Mouse (Mus musculus) spleen, postnatal 10 days (tissue): ENCODE measurements around the gene Zfp212.

ENCODE experiments used
- DNase-seq, 2 experiments: peaks; one replicate each; pipeline ENCODE4 v3.0.0; 2021 to 2022; ENCODE audit warnings: low spot score in 2 of 2

Zfp212 gene

DNA sequence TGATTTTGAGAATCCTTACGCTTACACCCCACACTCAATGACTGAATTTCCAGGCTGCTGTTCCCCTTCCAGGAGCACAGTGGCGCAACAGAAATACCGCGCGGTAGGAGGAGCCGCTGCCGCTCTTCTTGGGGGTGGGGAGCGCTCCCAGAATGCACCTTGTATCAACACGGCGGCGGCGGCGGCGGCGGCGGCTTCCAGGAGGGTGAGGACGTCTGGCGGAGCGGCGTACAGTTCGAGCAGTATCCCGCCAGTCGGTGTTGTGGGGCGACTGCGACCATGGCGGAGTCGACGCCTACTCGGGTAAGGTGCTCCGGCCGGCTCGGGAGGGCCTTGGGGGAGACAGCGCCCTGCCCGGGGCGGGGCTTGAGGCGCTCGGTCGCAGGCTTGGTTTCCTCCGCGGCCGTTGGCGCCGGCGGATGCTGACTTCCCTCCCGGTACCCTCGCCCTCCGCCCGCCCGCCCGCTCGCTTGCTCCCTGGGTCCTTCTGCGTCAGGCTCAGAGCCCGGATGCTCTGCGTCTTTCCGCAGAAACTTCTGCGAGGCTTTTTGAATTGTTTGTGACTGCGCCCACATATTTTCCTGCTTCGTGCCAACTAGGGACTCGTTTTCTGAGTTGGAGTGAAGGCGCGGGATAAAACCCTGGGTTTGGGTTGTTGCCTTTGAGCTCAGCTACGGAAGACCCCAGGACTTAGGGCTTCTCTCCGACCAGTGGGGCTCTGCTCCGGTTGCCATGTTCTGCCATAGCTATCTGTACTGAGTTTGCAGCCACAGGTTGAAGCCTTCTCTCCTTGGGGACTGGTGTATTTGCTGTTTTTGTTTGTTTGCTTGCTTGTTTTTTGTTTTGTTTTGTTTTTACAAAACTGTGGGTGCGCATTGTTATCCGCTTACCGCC is at the start of gene Zfp212:
TSS of gene Zfp212 (plus strand) at position 30 of the 894 bp plus-strand sequence.
- DNase-seq, result peak; percentile 88 to 91

DNA sequence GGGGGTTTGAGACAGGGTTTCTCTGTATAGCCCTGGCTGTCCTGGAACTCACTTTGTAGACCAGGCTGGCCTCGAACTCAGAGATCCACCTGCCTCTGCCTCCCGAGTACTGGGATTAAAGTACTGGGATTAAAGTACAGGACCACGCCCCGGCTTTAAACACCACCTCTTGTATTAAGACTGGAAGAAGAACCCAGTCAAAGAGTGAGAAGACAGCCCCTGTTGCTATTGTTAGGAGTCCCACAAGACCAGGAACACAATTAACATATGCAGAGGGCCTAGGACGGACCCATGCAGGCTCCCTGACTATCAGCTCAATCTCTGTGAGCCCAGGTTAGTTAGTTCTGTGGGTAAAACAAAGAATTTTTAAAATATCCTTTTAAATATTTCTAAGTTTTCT is 48.0 kb upstream of the Zfp212 start:
- no peak for DNase-seq

DNA sequence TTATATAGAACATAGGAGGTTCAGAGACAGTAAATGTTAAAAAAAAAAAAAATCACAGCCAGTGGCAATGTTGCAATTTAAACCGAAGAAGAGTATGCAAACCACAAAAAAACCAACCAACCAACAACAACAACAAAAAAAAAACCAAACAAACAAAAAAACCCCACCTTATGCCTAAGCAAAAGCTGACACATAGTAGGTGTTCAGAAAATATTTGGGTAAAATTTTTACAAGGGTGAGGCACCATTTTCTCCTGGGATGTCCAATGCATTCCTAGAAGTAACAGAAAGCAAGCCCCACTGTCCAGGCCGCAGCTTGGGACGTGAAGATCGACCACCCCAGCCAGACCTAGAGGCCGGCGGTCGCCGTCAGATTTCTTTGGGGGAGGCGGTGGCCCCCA is 43.2 kb upstream of the Zfp212 start, which contains the start of gene Zfp282:
TSS of gene Zfp282 (plus strand) at position 147 of the 400 bp plus-strand sequence.
- no peak for DNase-seq

DNA sequence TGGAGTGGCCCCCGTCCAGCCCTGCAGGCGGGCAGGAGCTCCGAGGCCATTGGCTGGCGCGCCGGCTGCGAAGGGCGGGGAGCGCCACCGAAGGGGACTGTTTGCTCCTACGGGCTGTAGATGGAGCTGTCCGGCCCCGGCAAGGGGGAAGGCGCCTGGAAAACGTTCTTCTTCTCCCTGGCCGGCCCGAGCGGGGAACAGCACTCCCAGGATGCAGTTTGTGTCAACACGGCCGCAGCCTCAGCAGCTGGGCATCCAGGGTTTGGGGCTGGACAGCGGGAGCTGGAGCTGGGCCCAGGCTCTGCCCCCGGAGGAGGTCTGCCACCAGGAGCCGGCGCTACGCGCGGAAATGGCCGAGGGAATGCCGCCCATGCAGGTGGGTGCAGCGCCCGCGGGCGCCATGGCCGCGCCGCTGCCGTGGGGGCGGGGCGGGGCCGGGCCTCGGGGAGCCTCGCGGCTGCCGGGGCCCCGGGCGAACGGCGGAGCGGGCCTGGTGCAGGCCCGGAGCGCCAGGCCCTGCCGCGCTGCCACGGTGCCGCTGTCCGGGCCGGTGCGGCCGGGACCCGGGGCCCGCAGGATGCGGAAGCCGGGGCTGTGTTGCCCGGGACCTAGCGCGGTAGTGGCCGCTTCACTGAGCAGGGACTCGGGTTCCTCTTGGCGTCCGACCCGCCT is 42.7 kb upstream of the Zfp212 start:
- peak; percentile 86 to 88 for DNase-seq

DNA sequence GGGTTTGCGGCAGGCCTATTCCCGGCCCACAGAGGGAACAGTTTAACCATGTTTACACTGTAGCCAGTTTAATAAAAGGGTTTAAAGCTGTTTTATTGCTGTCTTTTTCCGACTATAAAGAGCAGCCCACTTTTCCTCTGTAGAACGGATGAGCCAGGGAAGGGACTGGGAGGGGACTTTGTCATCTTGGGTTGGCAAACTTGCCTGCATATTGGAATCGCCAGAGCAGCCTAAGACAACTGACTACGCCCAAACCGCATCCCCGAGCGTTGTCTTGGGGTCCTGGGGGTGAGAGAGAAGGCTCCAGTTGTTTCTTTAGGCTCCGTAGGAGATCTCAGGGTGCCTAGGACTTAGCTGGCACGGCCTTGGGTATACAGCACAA is 42.2 kb upstream of the Zfp212 start:
- peak in 1 of 2 experiments; percentile 32 for DNase-seq

DNA sequence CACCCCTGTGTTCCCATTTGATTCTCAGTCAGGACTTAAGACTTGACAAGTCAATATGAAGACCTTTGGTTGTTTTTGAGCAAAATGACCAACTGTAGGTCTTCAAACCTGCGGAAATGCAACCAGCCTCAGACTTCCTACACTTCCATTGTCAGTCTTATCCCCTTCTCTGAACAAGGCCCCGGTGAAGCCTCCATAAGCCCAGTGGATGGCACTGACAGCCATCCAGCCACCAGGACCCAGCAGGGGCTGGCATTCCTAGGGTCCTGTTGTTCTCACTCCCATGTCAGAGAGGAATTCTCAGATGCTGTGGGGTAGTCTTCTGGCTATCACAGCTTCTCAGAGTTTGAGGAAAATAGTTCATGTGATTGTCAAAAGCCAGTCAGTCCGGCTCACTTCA is 41.7 kb upstream of the Zfp212 start:
- no peak for DNase-seq

DNA sequence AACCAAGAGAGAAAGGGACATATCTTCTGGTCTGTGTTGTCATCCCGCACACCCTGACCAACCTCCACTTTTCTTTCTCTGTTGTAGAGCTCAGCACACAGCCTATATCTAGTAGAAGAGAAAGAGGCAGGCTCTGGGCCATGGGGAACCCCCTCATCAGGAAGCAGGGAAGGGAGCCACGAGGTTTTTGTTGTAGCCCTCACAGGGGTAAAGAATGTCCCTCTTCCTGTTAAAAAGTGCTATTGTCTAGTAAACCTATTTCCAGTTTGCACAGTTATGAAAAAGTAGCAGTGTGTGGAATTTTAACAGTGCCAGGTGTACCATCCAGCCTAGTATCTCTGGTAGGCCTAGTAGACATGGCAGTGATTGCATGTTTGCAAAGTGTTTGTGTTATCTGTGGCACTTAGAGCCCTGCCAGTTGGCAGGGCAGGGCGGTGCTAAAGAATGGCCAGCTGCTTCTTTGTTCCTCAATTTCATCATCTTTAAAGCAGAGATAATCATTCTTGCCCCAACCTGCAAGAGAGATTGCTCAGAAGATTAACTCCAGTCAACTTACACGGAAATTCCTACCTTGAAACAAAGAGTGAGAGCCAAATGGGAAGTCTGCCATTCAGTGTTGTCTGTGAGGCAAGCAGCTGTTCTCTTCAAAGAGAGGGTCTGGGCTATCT is 41.1 kb upstream of the Zfp212 start:
- no peak for DNase-seq

DNA sequence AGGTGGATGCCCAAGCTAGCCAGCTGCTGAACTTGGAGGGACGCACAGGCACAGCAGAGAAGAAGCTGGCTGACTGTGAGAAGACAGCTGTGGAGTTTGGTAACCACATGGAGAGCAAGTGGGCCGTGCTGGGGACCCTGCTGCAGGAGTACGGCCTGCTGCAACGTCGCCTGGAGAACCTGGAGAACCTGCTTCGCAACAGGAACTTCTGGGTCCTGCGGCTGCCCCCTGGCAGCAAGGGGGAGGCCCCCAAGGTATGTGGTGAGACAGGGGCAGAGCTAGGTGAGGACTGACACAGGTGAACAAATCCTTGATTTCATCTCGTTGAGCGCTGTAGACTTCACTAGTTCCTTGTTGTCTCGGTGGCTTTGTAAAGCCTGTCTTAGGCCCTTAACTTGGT is 40.1 kb upstream of the Zfp212 start:
- no peak for DNase-seq

DNA sequence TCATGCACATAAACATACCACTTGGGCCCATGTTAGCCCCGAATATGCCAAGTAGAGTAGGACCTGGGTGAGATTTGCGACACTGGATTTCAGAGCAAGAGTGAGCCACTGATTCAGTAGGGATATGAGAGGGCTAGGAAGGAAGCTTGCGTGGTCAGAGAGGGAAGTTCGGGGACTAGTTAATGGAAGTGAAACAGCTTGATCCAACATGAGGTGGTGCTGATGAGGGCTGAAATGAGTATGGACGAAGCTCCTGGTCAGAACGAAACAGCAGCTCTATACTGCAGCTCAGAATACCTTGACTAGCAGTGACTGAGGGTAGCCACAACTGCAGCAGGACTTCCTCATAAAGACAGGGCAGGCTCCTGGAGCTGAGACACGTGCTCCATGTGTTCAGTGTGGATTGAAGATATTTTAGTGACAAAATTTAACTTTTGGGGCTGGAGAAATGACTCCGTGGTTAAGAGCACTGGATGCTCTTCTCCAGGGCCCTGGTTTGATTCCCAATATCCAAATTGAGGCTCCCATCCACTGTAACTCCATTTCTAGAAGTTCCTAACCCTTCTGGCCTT is 31.4 kb upstream of the Zfp212 start:
- no peak for DNase-seq

DNA sequence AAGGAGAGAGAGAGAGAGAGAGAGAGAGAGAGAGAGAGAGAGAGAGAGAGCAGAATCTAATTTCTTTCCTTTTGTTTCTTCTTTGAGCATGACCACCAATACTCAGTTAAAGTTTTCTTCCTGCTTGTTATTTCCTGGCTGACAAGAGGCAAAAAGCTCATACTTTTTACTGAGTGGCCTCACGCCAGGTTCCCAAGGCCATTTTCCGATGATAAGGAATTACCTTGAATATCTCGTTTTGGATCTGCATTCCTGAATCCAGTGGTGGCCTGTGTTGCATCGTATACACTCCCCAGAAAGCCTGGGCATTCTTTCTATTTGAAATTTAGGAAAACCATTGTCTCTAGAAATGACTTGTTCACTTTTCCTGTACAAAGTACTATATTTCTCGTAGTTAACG is 20.9 kb upstream of the Zfp212 start:
- no peak for DNase-seq

DNA sequence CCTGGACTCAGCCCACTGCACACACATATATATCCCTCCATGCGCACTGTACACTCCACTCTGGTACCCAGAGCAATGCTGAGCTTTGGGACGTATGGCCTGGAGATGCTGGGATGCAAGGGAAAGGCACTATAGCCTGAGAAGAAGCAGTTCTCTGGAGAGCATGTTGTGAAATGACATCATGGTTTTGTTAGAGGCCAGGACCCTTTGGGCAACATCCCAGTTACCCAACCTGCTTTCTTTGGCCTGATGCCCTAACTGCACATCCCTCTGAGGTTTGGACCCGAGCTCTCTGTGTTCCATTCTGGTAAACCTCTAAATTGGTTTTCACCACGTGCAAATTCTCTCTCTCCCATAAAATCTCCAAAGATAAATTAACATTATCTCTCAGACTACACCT is 16.7 kb upstream of the Zfp212 start:
- no peak for DNase-seq

DNA sequence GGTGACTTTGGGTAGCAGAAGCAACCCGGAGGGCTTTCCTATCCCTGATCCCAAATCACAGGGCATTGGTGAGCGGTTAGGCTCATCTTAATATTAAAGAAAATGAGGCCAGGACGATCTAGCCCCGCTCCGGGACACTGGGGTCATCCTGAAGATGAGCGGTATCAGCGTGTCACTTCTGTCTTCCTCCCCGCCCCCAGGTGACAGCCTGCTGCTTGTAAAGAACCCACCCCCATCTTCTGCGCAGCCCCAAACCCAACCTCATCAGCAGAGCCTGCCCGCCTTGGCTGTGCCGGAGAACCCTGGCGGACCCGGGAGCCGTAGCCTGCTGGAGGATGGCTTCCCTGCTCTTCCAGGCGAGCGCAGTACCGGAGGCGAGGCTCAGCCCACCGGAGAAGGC is 15.9 kb upstream of the Zfp212 start:
- DNase-seq, result no peak

DNA sequence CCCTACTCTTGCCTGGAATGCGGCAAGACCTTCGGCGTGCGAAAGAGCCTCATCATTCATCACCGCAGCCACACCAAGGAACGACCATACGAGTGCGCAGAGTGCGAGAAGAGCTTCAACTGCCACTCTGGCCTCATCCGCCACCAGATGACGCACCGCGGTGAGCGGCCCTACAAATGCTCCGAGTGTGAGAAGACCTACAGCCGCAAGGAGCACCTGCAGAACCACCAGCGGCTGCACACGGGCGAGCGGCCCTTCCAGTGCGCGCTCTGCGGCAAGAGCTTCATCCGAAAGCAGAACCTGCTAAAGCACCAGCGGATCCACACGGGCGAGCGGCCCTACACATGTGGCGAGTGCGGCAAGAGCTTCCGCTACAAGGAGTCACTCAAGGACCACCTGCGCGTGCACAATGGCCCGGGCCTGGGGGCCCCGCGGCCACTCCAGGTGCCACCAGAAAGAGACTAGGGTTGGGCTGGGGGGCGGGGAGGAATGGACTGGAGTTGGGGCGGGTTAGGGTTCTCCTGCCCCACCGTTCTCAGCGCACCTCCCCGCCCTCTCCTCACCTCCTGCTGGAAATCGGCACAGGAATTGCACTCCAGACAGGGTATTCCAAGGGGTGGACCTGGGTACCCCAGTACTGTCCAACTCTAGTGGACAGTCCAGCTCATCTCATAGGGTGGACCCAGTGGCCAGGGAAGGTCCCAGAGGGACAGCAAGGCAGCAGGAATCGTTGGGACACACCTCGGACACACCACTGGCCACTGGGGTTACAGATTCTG is 15.2 kb upstream of the Zfp212 start:
- DNase-seq, result no peak

DNA sequence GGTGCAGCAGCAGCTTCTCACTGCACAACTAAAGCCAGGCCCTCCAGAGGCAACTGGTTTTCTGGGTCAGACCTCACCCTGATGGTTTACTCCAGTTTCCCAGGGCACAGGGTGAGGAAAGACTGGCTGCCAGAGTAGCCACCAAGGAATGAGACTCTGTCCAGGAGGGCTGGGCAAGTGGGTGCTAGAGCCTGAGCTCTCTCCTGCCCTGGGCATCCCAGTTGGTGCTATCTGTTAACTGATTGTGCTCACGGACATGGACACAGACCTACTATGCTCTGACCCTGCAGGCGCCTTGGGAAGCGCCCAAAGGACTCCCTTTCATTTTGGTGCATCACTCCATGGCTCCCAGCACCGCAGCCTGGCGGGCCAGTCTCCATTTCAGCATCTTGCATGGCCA is 13.9 kb upstream of the Zfp212 start:
- DNase-seq, result no peak

DNA sequence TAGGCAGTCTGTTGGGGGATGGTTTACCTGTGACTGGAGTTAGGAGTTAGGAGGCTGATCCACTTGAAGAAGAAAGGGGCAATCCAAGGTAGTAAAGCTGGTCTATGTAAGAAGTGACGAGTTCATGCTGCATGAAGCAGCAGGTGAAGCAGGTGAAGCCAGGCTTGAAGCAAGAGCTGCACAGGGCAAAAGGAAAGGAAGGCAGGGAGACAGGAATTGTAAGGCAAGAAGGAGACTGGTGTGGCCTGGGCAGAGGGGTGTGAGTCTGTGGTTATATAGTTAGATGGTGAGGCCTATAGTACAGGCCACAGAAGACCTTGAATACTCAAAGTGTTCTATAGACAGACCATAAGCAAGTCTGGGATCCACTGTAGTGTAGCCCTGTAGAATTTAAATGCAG is 11.3 kb upstream of the Zfp212 start:
- DNase-seq, result no peak

DNA sequence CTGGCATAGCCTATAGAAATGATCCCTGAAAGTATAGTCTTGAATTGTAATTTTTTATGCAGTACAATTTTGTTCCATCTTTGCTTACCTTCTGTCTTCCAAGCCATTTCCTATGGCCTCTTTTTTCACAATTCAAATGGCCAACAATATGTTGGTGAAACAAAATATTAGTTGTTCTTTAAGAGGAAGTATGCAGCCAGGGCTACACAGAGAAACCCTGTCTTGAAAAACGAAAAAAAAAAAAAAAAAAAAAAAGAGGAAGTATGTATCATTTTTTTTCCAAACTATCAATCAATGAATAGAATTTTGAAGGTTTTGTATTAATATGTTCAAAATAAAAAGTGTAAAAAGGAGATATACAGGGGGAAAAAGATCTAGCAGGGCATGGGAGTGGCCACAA is 8.6 kb upstream of the Zfp212 start:
- no peak for DNase-seq

DNA sequence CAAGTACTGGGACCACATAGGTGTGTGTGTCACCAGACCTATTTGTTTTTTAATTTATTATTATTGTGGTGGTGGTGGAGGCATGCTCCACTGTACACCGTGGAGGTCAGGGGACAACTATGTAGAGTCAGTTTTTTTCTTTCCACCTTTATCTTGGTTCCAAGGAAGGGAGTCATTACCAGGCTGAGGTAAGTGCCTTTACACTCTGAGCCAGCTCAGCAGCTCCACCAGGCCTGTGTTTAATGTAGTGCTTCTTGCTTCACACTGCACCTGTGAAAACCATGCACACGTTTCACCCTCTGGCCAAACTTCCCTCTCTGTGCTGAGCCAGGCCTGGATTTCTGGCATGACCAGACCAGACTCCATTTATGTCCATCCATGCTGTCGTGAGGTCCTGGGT is 7.3 kb upstream of the Zfp212 start:
- no peak for DNase-seq

DNA sequence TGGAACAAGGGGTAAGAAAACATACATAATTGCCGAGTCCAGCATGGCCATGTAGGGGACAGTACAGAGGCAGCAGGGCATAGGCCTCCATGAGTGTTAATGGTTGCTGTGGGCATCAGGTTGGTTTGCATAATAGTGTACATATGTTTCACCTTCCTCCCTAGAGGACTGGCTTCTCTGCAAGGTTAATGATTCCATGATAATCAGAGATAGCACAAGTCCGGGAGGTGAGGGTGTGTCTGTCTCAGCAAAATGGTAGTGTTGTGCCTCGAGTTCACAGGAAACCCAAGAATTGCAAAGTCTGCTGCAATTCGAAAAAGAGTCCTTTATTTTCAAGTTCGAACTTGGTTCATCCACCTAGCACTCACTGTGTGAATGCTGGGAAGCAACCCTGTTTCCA is 3.2 kb upstream of the Zfp212 start:
- DNase-seq, result no peak

DNA sequence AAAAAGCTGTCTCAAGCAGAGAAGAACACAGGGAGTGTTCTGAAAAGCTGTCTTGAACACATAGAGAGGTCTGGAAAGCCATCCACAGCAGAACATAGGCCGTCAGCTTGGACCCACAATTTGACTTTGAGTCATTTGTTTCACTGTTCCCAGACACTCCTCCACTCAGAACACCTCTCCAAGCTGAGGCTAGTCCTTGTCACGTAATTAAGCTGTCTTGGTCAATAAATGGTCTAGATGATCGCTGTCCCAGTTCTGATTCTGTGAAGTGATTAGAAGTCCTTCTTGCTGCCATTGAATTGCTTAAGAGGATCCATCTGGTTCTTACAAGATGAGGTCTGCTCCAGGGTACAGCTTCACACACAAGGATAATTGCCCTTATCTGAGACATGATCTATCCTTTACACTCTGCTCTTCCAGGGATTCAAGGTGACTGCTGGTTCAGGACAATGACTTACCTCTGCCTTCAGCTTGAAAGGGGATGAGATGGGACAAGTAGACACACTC is 1.5 kb upstream of the Zfp212 start:
- DNase-seq, result no peak

DNA sequence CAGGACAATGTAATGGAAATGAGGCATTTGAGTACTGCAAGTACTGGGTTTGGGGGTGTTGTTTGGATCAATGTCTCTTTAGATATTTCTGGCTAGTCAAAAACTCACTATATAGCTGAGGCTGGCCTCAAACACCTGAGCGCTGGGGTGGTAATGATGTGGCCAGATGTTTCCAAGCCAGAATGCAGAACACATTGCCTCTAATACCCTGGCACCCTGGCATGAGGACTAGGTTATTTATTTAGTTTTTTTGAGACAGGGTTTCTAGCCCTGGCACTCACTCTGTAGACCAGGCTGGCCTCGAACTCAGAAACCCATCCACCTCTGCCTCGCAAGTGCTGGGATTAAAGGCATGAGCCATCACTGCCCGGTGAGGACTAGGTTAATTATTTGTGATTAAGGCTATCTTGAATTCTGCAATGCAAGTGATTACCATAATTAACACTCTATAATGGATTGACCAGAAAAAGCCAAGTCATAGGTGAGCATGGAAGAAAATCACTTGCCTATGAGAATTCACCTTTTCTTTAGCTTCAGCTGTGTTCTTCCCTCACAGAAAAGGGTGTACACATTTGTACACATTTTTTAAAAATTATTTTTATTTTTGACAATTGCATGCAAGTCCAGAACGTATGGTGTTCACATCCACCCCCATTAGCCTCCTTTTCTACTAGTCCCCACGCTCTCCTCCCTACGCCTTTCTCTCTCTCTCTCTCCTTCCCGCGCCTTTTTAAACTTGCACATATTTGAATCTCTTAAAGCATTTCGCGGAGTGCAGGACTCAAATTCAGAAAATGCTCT is 430 bp upstream of the Zfp212 start:
- peak in 1 of 2 experiments; percentile 31 for DNase-seq
